Mouse (Mus musculus): ENCODE measurements around the gene Dnajb14. TPM values are rescaled to one million over a fixed set of nuclear protein-coding genes. Genes with fewer than 3 reads are reported as not detected.

Gene Dnajb14
- 2.8 to 5.8 TPM (median 3.6 TPM) in 4 replicates for total RNA-seq (2023)

GRCm38 (mm10) chr3:137867437-137868093 is at the start of gene Dnajb14:
Gene Dnajb14, plus strand, starts transcription at chr3:137867675.

GRCm38 (mm10) chr3:137864124-137864987 is 3.1 kb upstream of the Dnajb14 start, which contains the start of gene H2afz:
Gene H2afz, plus strand, starts transcription at chr3:137864487.

GRCm38 (mm10) chr3:137918172-137918931 is 50.9 kb downstream of the Dnajb14 start, which contains the start of gene Lamtor3:
Gene Lamtor3, plus strand, starts transcription at chr3:137918506.

Other genes starting within 250 kb of the Dnajb14 start
- gene Ddit4l, start 246.1 kb upstream of the Dnajb14 start, total RNA-seq (2023) = not detected in 4 replicates
- not detected in 4 replicates for gene Gm21962, start 196.2 kb upstream of the Dnajb14 start, total RNA-seq (2023)
- gene H2afz, start 3.2 kb upstream of the Dnajb14 start, total RNA-seq (2023) = 84.2 to 110 TPM (median 97.5 TPM) in 4 replicates
- 61.5 to 73.0 TPM (median 70.7 TPM) in 4 replicates for gene Lamtor3, start 50.8 kb downstream of the Dnajb14 start, total RNA-seq (2023)
- gene Dapp1, start 113.9 kb downstream of the Dnajb14 start, total RNA-seq (2023) = 73.4 to 87.5 TPM (median 80.8 TPM) in 4 replicates
- gene 1110002E22Rik, start 197.4 kb downstream of the Dnajb14 start, total RNA-seq (2023) = not detected in 4 replicates
- not detected in 4 replicates for gene Gm5105, start 199.7 kb downstream of the Dnajb14 start, total RNA-seq (2023)

All from B cell, adult 62 days (primary cell).